Mouse (Mus musculus) neural tube, embryonic 15.5 days (tissue): ENCODE results near the gene Usp1. TPM values are rescaled to one million over a fixed set of nuclear protein-coding genes. Genes with fewer than 3 reads are reported as not detected.
"Not testable (repeated sequence)": the region's sequence is repeated elsewhere in the genome, so short reads cannot be mapped to it uniquely, and the experiment has no call there.

Experiments used
- ATAC-seq: fragments of 200-750 bp; cut with Nextera tagmentation; 2 replicates; pipeline ENCODE4 v1.8.0; 2017; ENCODE audit warnings: mild to moderate bottlenecking, moderate TSS enrichment, moderate library complexity; ENCODE audit not compliant: low FRiP score
- H3K27ac ChIP-seq: fragments of 300-500 bp; sonication (generic); replicated peaks from 2 replicates; pipeline ENCODE4 v1.5.1; 2015; ENCODE audit warnings: mild to moderate bottlenecking, inconsistent platforms
- H3K27me3 ChIP-seq: fragments of 300-500 bp; sonication (generic); replicated peaks from 2 replicates; pipeline ENCODE4 v1.6.1; 2015; ENCODE audit warnings: inconsistent platforms
- H3K36me3 ChIP-seq: fragments of 300-500 bp; sonication (generic); 2 replicates; pipeline ENCODE4 v1.6.1; 2015; ENCODE audit warnings: inconsistent platforms
- H3K4me1 ChIP-seq: fragments of 300-500 bp; sonication (generic); 2 replicates; pipeline ENCODE4 v1.6.1; 2015; ENCODE audit warnings: inconsistent platforms
- H3K4me2 ChIP-seq: fragments of 300-500 bp; sonication (generic); 2 replicates; pipeline ENCODE4 v1.6.1; 2015; ENCODE audit warnings: inconsistent platforms, mild to moderate bottlenecking, moderate library complexity
- H3K4me3 ChIP-seq: fragments of 300-500 bp; sonication (generic); replicated peaks from 2 replicates; pipeline ENCODE4 v1.5.1; 2015; ENCODE audit warnings: mild to moderate bottlenecking, inconsistent platforms
- H3K9ac ChIP-seq: fragments of 300-500 bp; sonication (generic); replicated peaks from 2 replicates; pipeline ENCODE4 v1.6.1; 2015; ENCODE audit warnings: mild to moderate bottlenecking, inconsistent platforms
- H3K9me3 ChIP-seq: fragments of 300-500 bp; sonication (generic); replicated peaks from 2 replicates; pipeline ENCODE4 v1.6.1; 2016; ENCODE audit warnings: inconsistent platforms
- WGBS: fragments of 180-500 bp; shearing (Covaris S2); methylation state at CpG from one replicate; pipeline ENCODE4 v1.1.7; 2015; ENCODE audit warnings: mixed read lengths; 5-methylcytosine and 5-hydroxymethylcytosine counted together
- polyA plus RNA-seq: library from polyadenylated mRNA; unstranded; fragments of >200 nt; fragmentation: Nextera tagmentation; extraction: Ambion mirVana; gene quantifications from 2 replicates; pipeline ENCODE4 v1.2.1, GENCODE M21; 2015

Usp1 gene
- polyA plus RNA-seq, 1 experiment from 2014 or later = 27.0 TPM

DNA sequence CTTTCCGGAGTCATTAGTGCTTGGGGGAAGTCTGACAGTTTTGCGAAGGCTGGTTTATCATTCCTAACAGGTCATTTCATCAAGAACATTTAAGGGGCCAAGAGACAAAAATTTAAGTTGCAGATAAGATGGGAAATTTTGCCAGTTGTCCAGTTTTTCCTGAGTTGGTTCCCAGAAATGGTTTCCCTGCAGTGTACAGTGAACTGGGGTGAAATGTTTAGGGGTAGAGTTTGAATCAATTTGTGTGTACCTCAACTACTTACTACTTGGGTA is 1.2 kb downstream of the Usp1 start:
- Histone ChIP-seq H3K36me3 (no peaks in the 10 kb centered on the region), H3K4me1 (peaks cover 20% of the 10 kb centered on the region), H3K9ac (peak overlapping the region; percentile 91), H3K27me3 (no peaks in the 10 kb centered on the region), H3K4me3 (peak overlapping the region; percentile 69), H3K9me3 (no peaks in the 10 kb centered on the region), H3K4me2 (peak overlapping the region; percentile 67), H3K27ac (peak overlapping the region; percentile 7; the same call in 1 of the 2 replicates)
- WGBS = 0% methylated on average over 2 of the region's 2 CpGs
- ATAC-seq = no peak

GRCm38 (mm10) chr4:98925250-98925781 is 1.7 kb downstream of the Usp1 start:
- no peaks in the 10 kb centered on the region for H3K27me3 ChIP-seq
- H3K4me1 ChIP-seq = peaks cover 20% of the 10 kb centered on the region
- H3K36me3 ChIP-seq = peaks cover 3% of the 10 kb centered on the region; the same call in 1 of the 2 replicates
- no peaks in the 10 kb centered on the region for H3K9me3 ChIP-seq
- H3K27ac ChIP-seq = no peak overlapping the region
- peak overlapping the region; percentile 67 for H3K4me2 ChIP-seq
- WGBS = 25% methylated on average over 6 of the region's 6 CpGs
- H3K9ac ChIP-seq = no peak overlapping the region; the same call in 1 of the 2 replicates
- no peak for ATAC-seq
- peak overlapping the region; percentile 17; the same call in 1 of the 2 replicates for H3K4me3 ChIP-seq

DNA sequence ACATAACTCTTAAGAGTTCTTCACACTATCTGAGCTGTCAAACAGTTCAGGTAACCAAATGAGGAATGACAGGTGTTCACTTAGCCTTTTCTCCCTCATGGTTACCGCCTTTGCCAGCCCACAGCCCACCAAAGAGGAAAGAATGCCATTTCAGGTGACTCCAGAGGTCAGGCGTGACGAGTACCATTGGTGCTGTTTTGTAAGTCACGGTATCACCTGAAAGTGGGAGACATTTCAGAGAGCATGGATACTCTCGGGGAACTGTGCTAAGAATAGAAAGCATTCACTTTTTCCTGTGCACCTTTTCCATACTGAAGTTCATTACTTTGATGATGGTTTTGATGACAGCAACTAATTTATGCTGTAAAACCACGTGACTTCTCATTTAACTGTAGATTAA is 12.4 kb downstream of the Usp1 start:
- H3K4me2 ChIP-seq = no peak overlapping the region
- H3K4me3 ChIP-seq = no peak overlapping the region
- WGBS = 89% methylated on average over 6 of the region's 6 CpGs
- no peak for ATAC-seq
- H3K27ac ChIP-seq = no peak overlapping the region
- peaks cover 44% of the 10 kb centered on the region for H3K36me3 ChIP-seq
- H3K27me3 ChIP-seq = no peaks in the 10 kb centered on the region
- H3K9ac ChIP-seq = no peak overlapping the region
- H3K4me1 ChIP-seq = no peaks in the 10 kb centered on the region
- H3K9me3 ChIP-seq = no peaks in the 10 kb centered on the region

- not testable (repeated sequence) for H3K9ac ChIP-seq, H3K4me1 ChIP-seq, H3K27me3 ChIP-seq, H3K27ac ChIP-seq, H3K4me3 ChIP-seq, H3K4me2 ChIP-seq, H3K9me3 ChIP-seq, ATAC-seq
- peaks cover 51% of the 10 kb centered on the region for H3K36me3 ChIP-seq
- 93% methylated on average over 6 of the region's 6 CpGs for WGBS
These were observed 14.6 kb downstream of the Usp1 start for GRCm38 (mm10) chr4:98938210-98938609.

- H3K9me3 ChIP-seq = no peaks in the 10 kb centered on the region
- peaks cover 27% of the 10 kb centered on the region for H3K36me3 ChIP-seq
- no peaks in the 10 kb centered on the region for H3K4me1 ChIP-seq
- no peak overlapping the region for H3K4me2 ChIP-seq
- no peak overlapping the region for H3K4me3 ChIP-seq
- H3K9ac ChIP-seq = no peak overlapping the region
- no peak overlapping the region for H3K27ac ChIP-seq
- no peak for ATAC-seq
- H3K27me3 ChIP-seq = no peaks in the 10 kb centered on the region
These were observed 27.0 kb downstream of the Usp1 start for GRCm38 (mm10) chr4:98950563-98950962.

DNA sequence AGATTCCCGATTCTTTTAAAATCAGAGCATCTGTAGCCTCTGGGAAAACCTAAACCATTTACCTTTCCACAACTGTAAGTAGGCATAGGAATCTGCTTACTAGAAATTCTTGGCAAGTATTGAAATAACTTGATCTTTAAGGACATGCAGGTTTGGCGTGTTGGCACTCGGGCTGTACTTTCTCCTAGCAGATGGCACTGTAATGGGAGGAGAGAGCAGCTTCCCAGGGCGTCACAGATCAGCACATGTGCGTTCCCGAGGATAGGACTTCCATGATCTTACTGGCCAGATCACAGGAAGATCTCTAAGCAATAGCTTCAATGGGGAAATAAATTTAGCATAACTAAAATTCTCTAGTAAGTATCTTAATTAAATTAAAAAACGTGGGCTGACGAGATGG is 32.4 kb downstream of the Usp1 start:
- H3K4me1 ChIP-seq = no peaks in the 10 kb centered on the region
- no peak overlapping the region for H3K4me2 ChIP-seq
- H3K9ac ChIP-seq = no peak overlapping the region
- no peak for ATAC-seq
- H3K27ac ChIP-seq = no peak overlapping the region
- no peak overlapping the region for H3K4me3 ChIP-seq
- H3K36me3 ChIP-seq = peaks cover 53% of the 10 kb centered on the region
- H3K27me3 ChIP-seq = no peaks in the 10 kb centered on the region
- H3K9me3 ChIP-seq = no peaks in the 10 kb centered on the region
- 94% methylated on average over 8 of the region's 8 CpGs for WGBS

DNA sequence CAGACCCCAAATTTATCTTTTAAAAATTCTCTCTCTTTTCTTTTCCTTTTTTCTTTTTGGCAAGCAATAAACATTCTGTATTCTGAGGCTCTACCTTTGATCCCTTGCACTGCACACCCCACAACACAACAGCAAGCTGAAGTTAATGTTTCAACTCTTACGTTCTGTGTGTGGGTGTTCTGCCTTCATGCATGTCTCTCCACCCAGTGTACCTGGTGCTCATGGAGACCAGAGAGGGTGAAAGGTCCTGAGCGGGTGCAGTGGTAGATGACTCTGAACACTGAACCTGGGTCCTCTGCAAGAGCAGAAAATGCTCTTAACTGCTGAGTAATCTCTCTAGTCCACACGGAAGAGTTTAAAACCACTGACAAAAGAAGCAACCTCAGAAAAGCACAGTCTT is 36.6 kb downstream of the Usp1 start:
- no peak overlapping the region for H3K9ac ChIP-seq
- H3K4me1 ChIP-seq = no peaks in the 10 kb centered on the region
- WGBS = 91% methylated on average over 3 of the region's 3 CpGs
- H3K27ac ChIP-seq = no peak overlapping the region
- H3K9me3 ChIP-seq = no peaks in the 10 kb centered on the region
- H3K27me3 ChIP-seq = no peaks in the 10 kb centered on the region
- H3K4me2 ChIP-seq = no peak overlapping the region
- no peak overlapping the region for H3K4me3 ChIP-seq
- H3K36me3 ChIP-seq = peaks cover 59% of the 10 kb centered on the region
- ATAC-seq = no peak

DNA sequence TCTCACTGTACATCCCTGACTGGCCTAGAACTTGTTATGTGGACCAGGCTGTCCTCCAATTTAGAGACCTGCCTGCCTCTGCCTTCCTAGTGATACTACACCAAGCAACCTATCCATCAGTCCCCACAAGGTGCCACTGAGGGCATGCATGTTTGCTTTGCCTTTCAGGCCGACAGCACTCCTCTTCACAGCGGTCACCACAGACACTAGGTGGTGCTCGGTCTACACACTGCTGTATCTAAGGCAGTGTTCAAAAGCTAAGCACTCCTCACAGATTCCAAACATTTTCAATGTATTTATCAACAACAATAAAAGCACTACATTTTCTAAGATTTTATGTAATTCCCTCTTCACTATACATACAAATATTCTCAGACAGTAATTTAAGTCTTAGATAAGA is 46.3 kb downstream of the Usp1 start:
- Histone ChIP-seq H3K4me2 (no peak overlapping the region), H3K9ac (no peak overlapping the region), H3K9me3 (no peaks in the 10 kb centered on the region), H3K4me3 (no peak overlapping the region), H3K36me3 (peaks cover 67% of the 10 kb centered on the region), H3K27me3 (no peaks in the 10 kb centered on the region), H3K27ac (no peak overlapping the region), H3K4me1 (no peaks in the 10 kb centered on the region)
- WGBS = 95% methylated on average over 3 of the region's 3 CpGs
- ATAC-seq = no peak

DNA sequence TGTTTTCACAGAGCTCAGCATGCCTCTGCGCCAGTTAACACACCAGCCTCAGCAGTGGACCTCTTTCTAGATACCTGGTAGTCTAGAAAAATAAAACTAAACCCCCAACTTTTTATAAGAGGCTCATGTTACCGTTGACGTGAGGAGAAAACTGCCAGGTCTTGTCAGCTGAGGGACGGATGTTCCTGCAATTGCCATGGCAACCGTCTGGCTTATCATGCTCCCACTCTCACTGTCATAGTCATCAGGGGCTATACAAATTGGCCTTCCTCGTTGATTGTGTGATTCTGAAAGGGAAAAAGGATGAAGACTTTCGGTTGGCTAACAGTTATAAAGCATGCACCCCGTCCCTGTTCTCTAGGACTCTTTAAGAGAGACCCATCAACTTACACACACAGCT is 52.1 kb downstream of the Usp1 start:
- 56% methylated on average over 8 of the region's 8 CpGs for WGBS
- no peak for ATAC-seq
- Histone ChIP-seq H3K9ac (no peak overlapping the region), H3K4me2 (no peak overlapping the region), H3K9me3 (no peaks in the 10 kb centered on the region), H3K27ac (no peak overlapping the region), H3K36me3 (peaks cover 53% of the 10 kb centered on the region), H3K4me1 (no peaks in the 10 kb centered on the region), H3K27me3 (no peaks in the 10 kb centered on the region), H3K4me3 (no peak overlapping the region)

DNA sequence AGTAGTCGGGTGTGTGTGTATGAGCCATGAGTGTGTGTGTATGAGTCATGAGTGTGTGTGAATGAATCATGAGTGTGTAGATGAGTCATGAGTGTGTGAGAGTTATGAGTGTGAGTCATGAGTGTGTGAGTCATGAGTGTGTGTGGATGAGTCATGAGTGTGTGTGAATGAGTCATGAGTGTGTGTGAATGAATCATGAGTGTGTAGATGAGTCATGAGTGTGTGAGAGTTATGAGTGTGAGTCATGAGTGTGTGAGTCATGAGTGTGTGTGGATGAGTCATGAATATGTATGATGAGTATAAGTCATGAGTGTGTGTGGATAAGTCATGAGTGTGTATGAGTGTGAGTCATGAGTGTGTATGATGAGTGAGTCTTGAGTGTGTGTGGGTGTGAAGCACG is 54.7 kb downstream of the Usp1 start:
- not testable (repeated sequence) for H3K4me3 ChIP-seq, H3K4me1 ChIP-seq, H3K27ac ChIP-seq, ATAC-seq, H3K4me2 ChIP-seq, H3K27me3 ChIP-seq, H3K9me3 ChIP-seq, H3K9ac ChIP-seq
- WGBS = 97% methylated on average over 2 of the region's 2 CpGs
- peaks cover 36% of the 10 kb centered on the region for H3K36me3 ChIP-seq

DNA sequence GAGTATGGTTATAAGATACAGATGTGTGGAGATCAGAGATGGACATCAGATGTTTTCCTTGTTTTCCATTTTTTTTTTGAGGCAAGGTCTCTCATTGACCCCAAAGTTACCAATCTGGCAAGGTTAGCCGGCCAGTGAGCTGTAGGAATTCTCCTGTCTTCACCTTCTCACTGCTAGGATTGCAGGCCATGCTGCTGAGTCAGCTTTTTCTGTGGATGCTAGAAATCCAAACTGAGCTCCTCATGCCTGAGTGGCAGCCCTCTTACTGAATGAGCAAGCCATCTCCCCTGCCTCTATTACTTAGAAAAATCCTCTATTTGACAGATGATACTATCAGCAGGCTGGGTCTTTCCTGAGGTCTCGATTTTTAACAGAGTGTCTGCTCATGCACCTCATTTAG is 55.1 kb downstream of the Usp1 start:
- H3K4me2 ChIP-seq = no peak overlapping the region
- H3K27me3 ChIP-seq = no peaks in the 10 kb centered on the region
- peaks cover 38% of the 10 kb centered on the region for H3K36me3 ChIP-seq
- H3K9me3 ChIP-seq = no peaks in the 10 kb centered on the region
- no peak overlapping the region for H3K4me3 ChIP-seq
- no peak for ATAC-seq
- H3K4me1 ChIP-seq = no peaks in the 10 kb centered on the region
- H3K9ac ChIP-seq = no peak overlapping the region
- H3K27ac ChIP-seq = no peak overlapping the region
- WGBS = 94% methylated on average over 2 of the region's 2 CpGs

GRCm38 (mm10) chr4:98979976-98980375 is 56.4 kb downstream of the Usp1 start:
- not testable (repeated sequence) for H3K9me3 ChIP-seq, H3K27me3 ChIP-seq, ATAC-seq, H3K27ac ChIP-seq, H3K4me1 ChIP-seq, H3K4me2 ChIP-seq, H3K4me3 ChIP-seq, H3K9ac ChIP-seq
- H3K36me3 ChIP-seq = peaks cover 39% of the 10 kb centered on the region
- WGBS = 90% methylated on average over 3 of the region's 3 CpGs

GRCm38 (mm10) chr4:98984701-98985100 is 61.1 kb downstream of the Usp1 start:
- Histone ChIP-seq H3K4me2 (no peak overlapping the region), H3K9me3 (no peaks in the 10 kb centered on the region), H3K4me3 (no peak overlapping the region), H3K36me3 (peaks cover 38% of the 10 kb centered on the region), H3K4me1 (no peaks in the 10 kb centered on the region), H3K27ac (no peak overlapping the region), H3K27me3 (no peaks in the 10 kb centered on the region), H3K9ac (no peak overlapping the region)
- 89% methylated on average over 8 of the region's 8 CpGs for WGBS
- no peak for ATAC-seq
